Mouse (Mus musculus) heart, embryonic 14.5 days (tissue): Measurements from ENCODE around the gene Prdm9. TPM values are rescaled to one million over a fixed set of nuclear protein-coding genes. Genes with fewer than 3 reads are reported as not detected.

Source experiments
- ATAC-seq: fragments of 200-750 bp; cut with Nextera tagmentation; 2 replicates; pipeline ENCODE4 v1.8.0; 2017; ENCODE audit warnings: low read depth, moderate TSS enrichment; ENCODE audit not compliant: insufficient number of reproducible peaks, insufficient read depth, low FRiP score
- H3K27ac ChIP-seq, 2 experiments: fragments of 200-500 bp in 1 of 2; fragments of 300-500 bp in 1 of 2; sonication (generic) in 1 of 2; replicated peaks in 1 of 2; 2 replicates each; pipeline ENCODE4 v1.5.1; 2012 to 2014; ENCODE audit warnings: low read depth in 2 of 2, low read length in 2 of 2, control low read depth in 1 of 2, mild to moderate bottlenecking in 1 of 2, mixed read lengths in 1 of 2; ENCODE audit not compliant: control insufficient read depth in 1 of 2, insufficient read depth in 1 of 2
- H3K27me3 ChIP-seq: fragments of 300-500 bp; sonication (generic); 2 replicates; pipeline ENCODE4 v1.6.1; 2014; ENCODE audit warnings: mild to moderate bottlenecking, low read length, control low read depth; ENCODE audit not compliant: control insufficient read depth, insufficient read depth
- H3K36me3 ChIP-seq: fragments of 300-500 bp; sonication (generic); 2 replicates; pipeline ENCODE4 v1.6.1; 2014; ENCODE audit warnings: mild to moderate bottlenecking, control low read depth, low read length, mixed read lengths; ENCODE audit not compliant: control insufficient read depth, insufficient read depth
- H3K4me1 ChIP-seq, 2 experiments: fragments of 200-500 bp in 1 of 2; fragments of 300-500 bp in 1 of 2; sonication (generic) in 1 of 2; 2 replicates each; pipeline ENCODE4 v1.6.1; 2012 to 2014; ENCODE audit warnings: low read length in 2 of 2, control low read depth in 1 of 2, mixed read lengths in 1 of 2; ENCODE audit not compliant: control insufficient read depth in 2 of 2, insufficient read depth in 2 of 2
- H3K4me2 ChIP-seq: fragments of 300-500 bp; sonication (generic); 2 replicates; pipeline ENCODE4 v1.6.1; 2014; ENCODE audit warnings: mild to moderate bottlenecking, low read length
- H3K4me3 ChIP-seq, 2 experiments: fragments of 200-500 bp in 1 of 2; fragments of 300-500 bp in 1 of 2; sonication (generic) in 1 of 2; 2 replicates each; pipeline ENCODE4 v1.5.1; 2012 to 2014; ENCODE audit warnings: low read length in 2 of 2, mild to moderate bottlenecking in 2 of 2, control low read depth in 1 of 2, low read depth in 1 of 2, moderate library complexity in 1 of 2; ENCODE audit not compliant: control insufficient read depth in 1 of 2, insufficient read depth in 1 of 2
- H3K9ac ChIP-seq: fragments of 300-500 bp; sonication (generic); 2 replicates; pipeline ENCODE4 v1.6.1; 2014; ENCODE audit warnings: mild to moderate bottlenecking, low read length
- H3K9me3 ChIP-seq: fragments of 300-500 bp; sonication (generic); 2 replicates; pipeline ENCODE4 v1.6.1; 2016; ENCODE audit warnings: low read length, control low read depth; ENCODE audit not compliant: control insufficient read depth
- WGBS: fragments of 180-500 bp; shearing (Covaris S2); extraction: QIAGEN DNeasy Blood & Tissue Kit; methylation state at CpG from one replicate; pipeline ENCODE4 v1.1.7; 2014; 5-methylcytosine and 5-hydroxymethylcytosine counted together
- polyA plus RNA-seq: library from polyadenylated mRNA; unstranded; fragments of >200 nt; fragmentation: Nextera tagmentation; extraction: Ambion mirVana; gene quantifications from 2 replicates; pipeline ENCODE4 v1.2.1, GENCODE M21; 2014

The Prdm9 gene
- 0.67 and 0.78 TPM in 2 replicates for polyA plus RNA-seq

DNA sequence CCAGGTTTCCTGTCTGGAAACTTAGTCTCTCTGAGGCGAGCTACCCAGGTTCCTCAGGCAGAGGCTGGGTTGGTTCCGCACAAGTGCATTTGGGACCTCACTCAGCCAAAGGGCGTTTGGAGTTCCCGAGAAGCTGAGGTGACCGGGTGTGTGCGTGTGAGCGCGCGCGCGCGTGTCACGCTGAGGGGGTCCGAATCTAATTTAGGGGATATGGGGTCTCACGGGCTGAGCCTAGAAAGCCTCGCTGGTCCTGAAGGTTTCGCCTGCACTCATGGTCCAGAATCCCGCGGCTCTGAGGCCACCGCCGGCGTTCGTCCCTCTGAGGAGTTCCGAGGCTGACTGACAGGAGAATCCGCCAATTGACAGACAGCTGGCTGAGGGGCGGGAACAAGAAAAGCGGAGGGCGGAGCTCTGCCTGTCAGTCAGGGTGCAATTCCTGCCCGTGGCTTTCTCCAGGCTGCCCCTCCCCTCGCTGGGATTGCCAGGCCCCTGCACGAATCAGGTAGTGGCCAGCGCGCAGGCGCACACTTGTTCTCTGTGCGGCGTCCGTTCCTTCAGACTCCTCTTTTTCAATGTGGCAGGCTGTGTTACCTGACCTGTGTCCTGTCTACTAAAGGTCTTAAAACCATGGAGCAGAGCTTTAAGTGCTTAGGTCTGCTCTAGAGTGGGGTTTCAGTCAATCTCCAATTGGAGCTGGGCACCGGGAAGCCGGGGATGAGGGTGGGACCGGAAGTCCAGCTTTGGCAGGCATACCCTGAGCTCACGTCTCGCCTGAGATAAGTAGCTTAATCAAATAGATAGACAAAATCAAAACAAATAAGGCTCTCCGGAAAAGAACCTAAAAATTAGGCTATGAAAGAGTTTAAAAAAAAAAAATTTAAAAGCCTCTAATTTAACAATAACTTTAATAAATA lies at the start of gene Prdm9:
Gene Prdm9, minus strand, starts transcription at position 341 of the 914 bp plus-strand sequence.
- under 1% methylated on average over 43 of the region's 43 CpGs for WGBS
- Histone ChIP-seq H3K9ac (peak within 1 kb of the TSS; percentile 78), H3K4me2 (peak within 1 kb of the TSS; percentile 87), H3K27ac (peak within 1 kb of the TSS; percentile 98), H3K36me3 (no peaks in the 10 kb centered on the region), H3K4me3 (peak within 1 kb of the TSS; percentile 72 to 76), H3K9me3 (no peaks in the 10 kb centered on the region), H3K4me1 (peaks cover 0 to 5% of the 10 kb centered on the region in 2 experiments; a peak in 2 of 4 replicates), H3K27me3 (no peaks in the 10 kb centered on the region)
- ATAC-seq: peak; percentile 100

DNA sequence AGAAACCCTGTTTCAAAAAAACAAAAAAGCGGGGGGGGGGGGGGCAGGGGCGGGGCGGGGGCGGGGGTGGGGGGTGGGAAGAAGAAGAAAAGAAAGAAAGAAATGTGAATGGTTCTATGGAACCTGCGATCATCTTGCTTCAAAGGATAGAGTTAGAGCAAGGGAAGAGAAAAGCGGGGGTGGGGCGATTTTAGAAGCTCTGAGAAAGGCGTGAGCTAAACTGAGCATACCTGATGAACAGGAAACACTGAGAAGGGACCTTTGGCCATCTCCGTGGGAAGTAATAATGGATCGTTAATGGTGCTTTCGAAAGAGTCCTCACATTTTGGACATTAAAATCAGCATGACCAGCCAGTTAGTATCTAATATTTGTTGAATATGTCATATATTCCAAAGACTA lies 35.3 kb upstream of the Prdm9 start:
- no peak overlapping the region for H3K9ac ChIP-seq
- no peak overlapping the region for H3K27ac ChIP-seq
- no peak overlapping the region for H3K4me3 ChIP-seq
- H3K27me3 ChIP-seq: no peaks in the 10 kb centered on the region
- H3K9me3 ChIP-seq: no peaks in the 10 kb centered on the region
- no peaks in the 10 kb centered on the region for H3K36me3 ChIP-seq
- WGBS: 91% methylated on average over 7 of the region's 11 CpGs
- no peak overlapping the region for H3K4me2 ChIP-seq
- H3K4me1 ChIP-seq: no peaks in the 10 kb centered on the region
- ATAC-seq: no peak

DNA sequence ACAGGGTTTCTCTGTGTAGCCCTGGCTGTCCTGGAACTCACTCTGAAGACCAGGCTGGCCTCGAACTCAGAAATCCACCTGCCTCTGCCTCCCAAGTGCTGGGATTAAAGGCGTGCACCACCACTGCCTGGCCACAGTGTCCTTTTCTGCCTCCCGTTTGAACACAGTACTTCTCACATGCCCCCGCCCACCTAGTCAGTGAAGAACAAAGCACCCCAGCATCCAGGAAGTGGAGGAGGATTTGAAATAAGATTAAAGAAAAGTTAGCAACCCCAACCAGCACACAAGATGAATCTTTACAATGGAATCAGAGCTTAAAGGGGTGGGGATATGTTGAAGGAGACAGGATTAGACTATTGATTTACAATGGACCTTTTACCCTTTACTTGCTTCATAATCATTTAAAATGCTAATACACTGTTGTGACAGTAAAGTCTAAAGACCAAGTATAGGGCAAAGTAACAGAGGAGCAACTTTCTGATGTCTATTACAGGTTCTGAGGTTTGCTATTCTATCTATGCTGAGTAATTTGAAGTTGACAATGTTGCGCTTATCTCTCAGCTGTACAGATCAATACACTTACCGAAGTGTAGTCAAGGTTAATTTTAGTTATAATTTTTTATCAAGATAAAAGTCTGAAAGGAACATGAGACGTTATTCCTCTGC lies 27.2 kb upstream of the Prdm9 start:
- Histone ChIP-seq H3K27ac (no peak overlapping the region), H3K4me1 (no peaks in the 10 kb centered on the region), H3K36me3 (no peaks in the 10 kb centered on the region), H3K4me2 (no peak overlapping the region), H3K9ac (no peak overlapping the region), H3K9me3 (no peaks in the 10 kb centered on the region), H3K4me3 (no peak overlapping the region), H3K27me3 (no peaks in the 10 kb centered on the region)
- 78% methylated on average over 7 of the region's 7 CpGs for WGBS
- no peak for ATAC-seq

DNA sequence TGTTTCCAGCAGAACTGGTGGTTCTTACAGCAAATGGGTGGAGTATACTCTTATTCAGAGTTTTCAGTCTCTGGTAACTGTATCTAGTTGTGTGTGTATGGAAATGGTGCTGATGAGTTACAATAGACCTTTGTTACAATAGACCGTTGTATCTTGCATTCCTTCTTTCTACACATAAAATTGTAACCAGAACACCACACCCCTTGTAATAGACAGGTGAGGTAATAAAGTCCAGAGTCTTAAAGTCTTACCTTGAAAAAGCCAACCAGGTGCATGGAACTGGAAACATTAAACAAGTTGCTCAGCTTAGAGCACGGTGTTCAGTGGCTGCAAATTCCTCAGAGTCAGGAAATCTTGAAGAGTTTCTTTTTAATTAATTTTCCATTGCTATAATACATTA lies 24.0 kb upstream of the Prdm9 start:
- Histone ChIP-seq H3K36me3 (no peaks in the 10 kb centered on the region), H3K27me3 (no peaks in the 10 kb centered on the region), H3K9ac (no peak overlapping the region), H3K9me3 (no peaks in the 10 kb centered on the region), H3K4me2 (no peak overlapping the region), H3K4me1 (no peaks in the 10 kb centered on the region), H3K27ac (no peak overlapping the region), H3K4me3 (no peak overlapping the region)
- no peak for ATAC-seq
- WGBS: 77% methylated on average over 2 of the region's 2 CpGs

DNA sequence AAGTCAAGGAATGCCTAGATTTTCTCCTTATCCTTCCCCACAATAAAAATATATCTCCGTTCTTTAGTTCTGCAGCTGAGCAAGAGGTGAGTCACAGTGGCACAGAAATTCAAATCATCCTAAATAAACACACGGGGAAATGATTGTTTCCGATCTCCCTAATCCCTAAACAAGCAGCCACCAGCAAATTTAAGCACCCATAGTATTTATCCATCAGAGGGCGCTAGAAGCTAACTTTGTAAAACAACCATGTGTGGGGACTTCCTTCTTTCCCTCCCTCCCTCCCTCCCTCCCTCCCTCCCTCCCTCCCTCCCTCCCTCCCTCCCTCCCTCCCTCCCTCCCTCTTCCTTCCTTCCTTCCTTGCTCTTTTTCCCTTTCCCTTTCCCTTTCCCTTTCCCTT lies 21.5 kb upstream of the Prdm9 start:
- no peaks in the 10 kb centered on the region for H3K9me3 ChIP-seq
- H3K36me3 ChIP-seq: no peaks in the 10 kb centered on the region
- H3K9ac ChIP-seq: no peak overlapping the region
- ATAC-seq: no peak
- no peak overlapping the region for H3K27ac ChIP-seq
- WGBS: 34% methylated on average over 4 of the region's 4 CpGs
- no peaks in the 10 kb centered on the region for H3K27me3 ChIP-seq
- no peak overlapping the region for H3K4me2 ChIP-seq
- H3K4me3 ChIP-seq: no peak overlapping the region
- no peaks in the 10 kb centered on the region for H3K4me1 ChIP-seq

DNA sequence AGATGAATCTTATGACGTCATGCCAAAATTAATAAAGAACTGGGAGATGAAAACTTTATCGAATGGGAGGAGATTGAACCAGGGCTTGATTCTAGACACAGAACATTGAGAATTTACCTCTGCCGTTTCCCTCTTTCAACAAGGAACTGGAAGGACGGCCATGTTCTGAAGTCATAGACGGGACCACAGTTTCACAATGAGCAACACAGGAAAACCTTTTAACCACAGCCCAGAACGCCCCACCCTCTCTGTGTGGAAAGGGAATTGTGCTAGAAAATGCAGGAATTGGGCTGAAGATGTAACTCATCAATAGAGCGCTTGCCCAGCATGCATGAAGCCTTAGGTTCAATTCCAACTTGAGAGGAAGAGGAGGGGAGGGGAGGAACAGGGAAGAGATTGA lies 18.9 kb upstream of the Prdm9 start:
- H3K9ac ChIP-seq: no peak overlapping the region
- H3K36me3 ChIP-seq: no peaks in the 10 kb centered on the region
- WGBS: 75% methylated on average over 7 of the region's 7 CpGs
- H3K4me1 ChIP-seq: no peaks in the 10 kb centered on the region
- no peak overlapping the region for H3K27ac ChIP-seq
- no peak overlapping the region for H3K4me3 ChIP-seq
- no peak overlapping the region for H3K4me2 ChIP-seq
- no peaks in the 10 kb centered on the region for H3K27me3 ChIP-seq
- H3K9me3 ChIP-seq: no peaks in the 10 kb centered on the region
- ATAC-seq: no peak

- ATAC-seq: no peak
- no peaks in the 10 kb centered on the region for H3K4me1 ChIP-seq
- no peak overlapping the region for H3K4me2 ChIP-seq
- no peaks in the 10 kb centered on the region for H3K27me3 ChIP-seq
- 84% methylated on average over 2 of the region's 2 CpGs for whole genome bisulfite sequencing
- no peak overlapping the region for H3K27ac ChIP-seq
- H3K4me3 ChIP-seq: no peak overlapping the region
- H3K36me3 ChIP-seq: no peaks in the 10 kb centered on the region
- H3K9me3 ChIP-seq: no peaks in the 10 kb centered on the region
- H3K9ac ChIP-seq: no peak overlapping the region
Measured at GRCm38 (mm10) chr17:15580072-15580447, 15.9 kb upstream of the Prdm9 start.
